Mouse (Mus musculus): ENCODE results near the gene Fermt3. TPM values are rescaled to one million over a fixed set of nuclear protein-coding genes. Genes with fewer than 3 reads are reported as not detected.

Gene Fermt3
- total and polyA plus RNA-seq, 2 experiments from 2014 or later = 5.1 to 11.1 TPM

GRCm38 (mm10) chr19:7034006-7034405 lies 14.7 kb upstream of the Fermt3 start:
- Histone ChIP-seq H3K9ac (replicated peaks; ENCODE audit: low read depth, low read length) (no peak overlapping the region), H3K4me3 (ENCODE audit: low read depth, low read length) (no peak overlapping the region), H3K4me1 (ENCODE audit: control insufficient read depth, insufficient read depth) (peaks cover 15% of the 10 kb centered on the region), H3K27ac (ENCODE audit: low read depth) (no peak overlapping the region), H3K4me2 (ENCODE audit: low read depth, low read length) (no peak overlapping the region), H3K27me3 (ENCODE audit: control insufficient read depth, insufficient read depth, low read length) (no peaks in the 10 kb centered on the region), H3K9me3 (replicated peaks; ENCODE audit: control insufficient read depth, low read length) (no peaks in the 10 kb centered on the region), H3K36me3 (replicated peaks; ENCODE audit: control insufficient read depth, insufficient read depth, low read length) (peaks cover 62% of the 10 kb centered on the region)
- ATAC-seq (ENCODE audit: insufficient read depth, low read depth) = no peak
- DNase-seq (ENCODE audit: low spot score) = no peak
- 84% methylated on average over 5 of the region's 5 CpGs for WGBS
- no peak for TF ChIP-seq EP300 (IDR thresholded peaks at IDR 0.05; ENCODE audit: low read depth)
- TF ChIP-seq CTCF (IDR thresholded peaks at IDR 0.05; ENCODE audit: low read depth) = no peak

GRCm38 (mm10) chr19:7029531-7029930 lies 10.3 kb upstream of the Fermt3 start:
- H3K4me2 ChIP-seq (ENCODE audit: low read depth, low read length) = no peak overlapping the region
- no peak overlapping the region for H3K4me3 ChIP-seq (ENCODE audit: low read depth, low read length)
- no peak overlapping the region for H3K9ac ChIP-seq (replicated peaks; ENCODE audit: low read depth, low read length)
- no peak for ATAC-seq (ENCODE audit: insufficient read depth, low read depth)
- no peaks in the 10 kb centered on the region for H3K4me1 ChIP-seq (ENCODE audit: control insufficient read depth, insufficient read depth)
- no peak for TF ChIP-seq EP300 (IDR thresholded peaks at IDR 0.05; ENCODE audit: low read depth)
- TF ChIP-seq CTCF (IDR thresholded peaks at IDR 0.05; ENCODE audit: low read depth) = no peak
- H3K9me3 ChIP-seq (replicated peaks; ENCODE audit: control insufficient read depth, low read length) = no peaks in the 10 kb centered on the region
- peaks cover 95% of the 10 kb centered on the region for H3K36me3 ChIP-seq (replicated peaks; ENCODE audit: control insufficient read depth, insufficient read depth, low read length)
- 89% methylated on average over 5 of the region's 5 CpGs for WGBS
- H3K27me3 ChIP-seq (ENCODE audit: control insufficient read depth, insufficient read depth, low read length) = no peaks in the 10 kb centered on the region
- H3K27ac ChIP-seq (ENCODE audit: low read depth) = no peak overlapping the region
- DNase-seq (ENCODE audit: low spot score) = no peak

- 46% methylated on average over 3 of the region's 3 CpGs for WGBS
- Histone ChIP-seq H3K27me3 (ENCODE audit: control insufficient read depth, insufficient read depth, low read length) (no peaks in the 10 kb centered on the region), H3K4me3 (ENCODE audit: low read depth, low read length) (no peak overlapping the region), H3K4me2 (ENCODE audit: low read depth, low read length) (no peak overlapping the region), H3K4me1 (ENCODE audit: control insufficient read depth, insufficient read depth) (0 out of 2 replicates have a peak, but pooled peaks cover 5% of the 10 kb centered on the region), H3K36me3 (replicated peaks; ENCODE audit: control insufficient read depth, insufficient read depth, low read length) (peaks cover 47% of the 10 kb centered on the region), H3K9me3 (replicated peaks; ENCODE audit: control insufficient read depth, low read length) (no peaks in the 10 kb centered on the region), H3K9ac (replicated peaks; ENCODE audit: low read depth, low read length) (no peak overlapping the region), H3K27ac (ENCODE audit: low read depth) (0 out of 2 replicates have a peak overlapping the region, but pooled peaks have one; percentile 40)
- DNase-seq (ENCODE audit: low spot score) (peak; percentile 73), ATAC-seq (ENCODE audit: insufficient read depth, low read depth) (peak; percentile 73)
- TF ChIP-seq CTCF (IDR thresholded peaks at IDR 0.05; ENCODE audit: low read depth) = peak; percentile 84
- TF ChIP-seq EP300 (IDR thresholded peaks at IDR 0.05; ENCODE audit: low read depth) = no peak
These were observed 964 bp upstream of the Fermt3 start for GRCm38 (mm10) chr19:7020224-7020641.

GRCm38 (mm10) chr19:7018546-7018945 lies 723 bp downstream of the Fermt3 start:
- H3K9me3 ChIP-seq (replicated peaks; ENCODE audit: control insufficient read depth, low read length) = no peaks in the 10 kb centered on the region
- H3K9ac ChIP-seq (replicated peaks; ENCODE audit: low read depth, low read length) = 0 out of 2 replicates have a peak overlapping the region, but pooled peaks have one; percentile 5
- DNase-seq (ENCODE audit: low spot score) (no peak), ATAC-seq (ENCODE audit: insufficient read depth, low read depth) (no peak)
- H3K4me3 ChIP-seq (ENCODE audit: low read depth, low read length) = peak overlapping the region; percentile 17; the same call in 1 of the 2 replicates
- H3K4me1 ChIP-seq (ENCODE audit: control insufficient read depth, insufficient read depth) = 0 out of 2 replicates have a peak, but pooled peaks cover 5% of the 10 kb centered on the region
- H3K36me3 ChIP-seq (replicated peaks; ENCODE audit: control insufficient read depth, insufficient read depth, low read length) = peaks cover 31% of the 10 kb centered on the region
- no peaks in the 10 kb centered on the region for H3K27me3 ChIP-seq (ENCODE audit: control insufficient read depth, insufficient read depth, low read length)
- TF ChIP-seq CTCF (IDR thresholded peaks at IDR 0.05; ENCODE audit: low read depth) = no peak
- no peak for TF ChIP-seq EP300 (IDR thresholded peaks at IDR 0.05; ENCODE audit: low read depth)
- peak overlapping the region; percentile 43 for H3K4me2 ChIP-seq (ENCODE audit: low read depth, low read length)
- WGBS = 84% methylated on average over 11 of the region's 11 CpGs
- peak overlapping the region; percentile 32 for H3K27ac ChIP-seq (ENCODE audit: low read depth)

GRCm38 (mm10) chr19:7017541-7018457 lies 1.5 kb downstream of the Fermt3 start:
- peak overlapping the region; percentile 32 for H3K27ac ChIP-seq (ENCODE audit: low read depth)
- peak overlapping the region; percentile 43; the same call in 1 of the 2 replicates for H3K4me2 ChIP-seq (ENCODE audit: low read depth, low read length)
- H3K9me3 ChIP-seq (replicated peaks; ENCODE audit: control insufficient read depth, low read length) = no peaks in the 10 kb centered on the region
- 62% methylated on average over 12 of the region's 12 CpGs for WGBS
- peaks cover 24% of the 10 kb centered on the region for H3K36me3 ChIP-seq (replicated peaks; ENCODE audit: control insufficient read depth, insufficient read depth, low read length)
- peak overlapping the region; percentile 17; the same call in 1 of the 2 replicates for H3K4me3 ChIP-seq (ENCODE audit: low read depth, low read length)
- DNase-seq (ENCODE audit: low spot score) (no peak), ATAC-seq (ENCODE audit: insufficient read depth, low read depth) (no peak)
- TF ChIP-seq EP300 (IDR thresholded peaks at IDR 0.05; ENCODE audit: low read depth) = no peak
- no peak for TF ChIP-seq CTCF (IDR thresholded peaks at IDR 0.05; ENCODE audit: low read depth)
- H3K9ac ChIP-seq (replicated peaks; ENCODE audit: low read depth, low read length) = 0 out of 2 replicates have a peak overlapping the region, but pooled peaks have one; percentile 5
- 0 out of 2 replicates have a peak, but pooled peaks cover 5% of the 10 kb centered on the region for H3K4me1 ChIP-seq (ENCODE audit: control insufficient read depth, insufficient read depth)
- no peaks in the 10 kb centered on the region for H3K27me3 ChIP-seq (ENCODE audit: control insufficient read depth, insufficient read depth, low read length)

Measured in heart, postnatal 0 days (tissue).